Mouse (Mus musculus) macrophage (primary cell): ENCODE results near the gene Aplp2. TPM values are rescaled to one million over a fixed set of nuclear protein-coding genes. Genes with fewer than 3 reads are reported as not detected.

ENCODE experiments used
- H3K27ac ChIP-seq: fragments of 350-480 bp; formaldehyde crosslinking; 2 replicates; pipeline ENCODE4 v1.9.0; 2021
- H3K36me3 ChIP-seq: fragments of 350-480 bp; formaldehyde crosslinking; 2 replicates; pipeline ENCODE4 v1.9.0; 2021; ENCODE audit errors: inconsistent target
- H3K4me3 ChIP-seq: fragments of 350-480 bp; formaldehyde crosslinking; 2 replicates; pipeline ENCODE4 v1.9.0; 2021; ENCODE audit errors: inconsistent target
- H3K79me2 ChIP-seq: fragments of 350-480 bp; formaldehyde crosslinking; 2 replicates; pipeline ENCODE4 v1.9.0; 2021; ENCODE audit errors: inconsistent target
- WGBS: methylation state at CpG from one replicate; pipeline ENCODE4 v1.1.7; 2026; ENCODE audit warnings: inconsistent platforms; ENCODE audit not compliant: missing documents; 5-methylcytosine and 5-hydroxymethylcytosine counted together
- polyA plus RNA-seq: library from polyadenylated mRNA; stranded (reverse); fragments of 250-400 nt; gene quantifications from 3 replicates; pipeline ENCODE4 v1.2.4, GENCODE M21; 2018; ENCODE audit warnings: inconsistent platforms
- total RNA-seq, 78 experiments: library from RNA; depleted of rRNA; stranded (reverse); fragments of 250-400 nt; gene quantifications; 1 replicate in 9 of 78; 2 replicates in 24 of 78; 3 replicates in 43 of 78; 4 replicates in 2 of 78; pipeline ENCODE4 v1.2.4; 2018; ENCODE audit warnings: inconsistent platforms in 56 of 78

Gene Aplp2
- total RNA-seq (2018; cell fraction: chromatin; rRNA removed), result 100 to 1,000 TPM; 101 to 757 (median 226) TPM
- 1,000 to 10,000 TPM in 1 of 26 experiments, 100 to 1,000 TPM in 25; 168 to 1,050 (median 432) TPM for total RNA-seq (2018; cell fraction: cytosol; rRNA removed)
- total RNA-seq (2018; cell fraction: nucleus; rRNA removed), result 1,000 to 10,000 TPM in 5 of 26 experiments, 100 to 1,000 TPM in 21; 283 to 1,667 (median 734) TPM
- polyA plus RNA-seq, result 523 to 1,267 TPM (median 707 TPM) in 3 replicates

DNA sequence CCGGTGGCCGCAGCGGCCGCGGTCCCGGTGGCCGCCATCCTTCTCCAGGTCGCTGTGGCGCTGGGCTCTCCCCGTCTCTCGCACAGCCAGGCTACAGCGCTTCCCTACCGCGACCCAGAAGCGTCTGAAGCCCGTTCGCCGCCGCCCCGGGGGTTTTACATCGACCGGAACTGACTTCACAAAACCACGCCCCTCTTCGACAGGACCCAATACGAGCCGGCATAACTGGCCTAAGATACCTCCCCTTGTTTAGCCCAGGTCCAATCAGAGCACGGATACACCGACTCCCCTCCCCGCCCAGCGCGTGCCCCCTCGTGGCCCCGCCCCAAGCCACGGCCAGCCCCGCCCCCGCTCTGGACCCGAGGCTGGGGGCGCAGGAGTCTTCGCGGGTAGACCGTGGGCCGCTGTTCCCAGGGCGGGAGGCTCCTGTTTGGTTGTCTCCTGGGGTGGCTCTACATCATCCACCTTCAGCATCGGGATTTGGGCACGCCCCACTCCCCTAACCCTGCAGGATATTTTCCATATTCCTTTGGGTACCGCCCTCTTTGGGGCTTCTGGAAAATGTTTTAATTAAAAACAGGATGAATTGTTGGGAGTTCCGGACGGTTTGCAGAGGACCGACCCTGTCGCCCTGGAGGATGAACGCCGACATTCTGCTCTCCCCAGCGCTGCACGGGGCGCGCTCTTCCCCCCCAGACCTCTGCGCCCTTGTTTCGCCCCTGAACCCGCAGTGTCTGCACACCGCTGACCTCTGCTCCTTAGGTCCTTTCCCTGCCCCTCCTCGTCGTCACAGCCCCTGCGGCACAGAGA is at the start of gene Aplp2:
TSS of gene Aplp2 (minus strand) at position 126 of the 810 bp plus-strand sequence.
- H3K27ac ChIP-seq, result no peak within 1 kb of the TSS
- peaks cover 41% of the 10 kb centered on the region for H3K79me2 ChIP-seq
- peak within 1 kb of the TSS; percentile 54 for H3K4me3 ChIP-seq
- no peaks in the 10 kb centered on the region for H3K36me3 ChIP-seq
- 2% methylated on average over 53 of the region's 63 CpGs for WGBS

DNA sequence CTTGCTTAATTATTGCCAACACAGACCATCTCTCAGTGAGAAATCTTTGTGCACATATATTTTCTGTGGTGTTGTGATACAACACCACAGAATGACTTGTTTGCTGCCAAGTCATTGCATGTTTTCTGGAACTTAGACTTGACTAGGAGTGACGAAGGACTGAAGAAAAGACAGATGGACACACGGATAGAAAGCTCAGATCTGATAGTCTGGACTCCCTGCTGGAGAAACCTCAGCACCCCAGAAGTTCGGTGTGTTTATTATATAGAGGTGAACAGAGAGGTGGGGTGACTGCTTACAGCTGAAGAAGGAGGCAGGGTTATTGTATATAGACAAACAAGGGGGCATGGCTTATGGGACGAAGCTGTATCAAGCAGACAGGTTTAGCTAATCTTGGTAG is 48.6 kb upstream of the Aplp2 start:
- WGBS, result 98% methylated on average over 4 of the region's 4 CpGs
- Histone ChIP-seq H3K4me3 (no peak overlapping the region), H3K36me3 (no peaks in the 10 kb centered on the region), H3K27ac (no peak overlapping the region), H3K79me2 (no peaks in the 10 kb centered on the region)

GRCm38 (mm10) chr9:31258237-31258636 is 46.6 kb upstream of the Aplp2 start:
- Histone ChIP-seq H3K36me3 (no peaks in the 10 kb centered on the region), H3K27ac (no peak overlapping the region), H3K4me3 (no peak overlapping the region), H3K79me2 (no peaks in the 10 kb centered on the region)
- 92% methylated on average over 3 of the region's 3 CpGs for WGBS

GRCm38 (mm10) chr9:31255953-31256352 is 44.3 kb upstream of the Aplp2 start:
- no peaks in the 10 kb centered on the region for H3K79me2 ChIP-seq
- 92% methylated on average over 7 of the region's 7 CpGs for WGBS
- H3K4me3 ChIP-seq, result no peak overlapping the region
- H3K36me3 ChIP-seq, result no peaks in the 10 kb centered on the region
- H3K27ac ChIP-seq, result no peak overlapping the region

DNA sequence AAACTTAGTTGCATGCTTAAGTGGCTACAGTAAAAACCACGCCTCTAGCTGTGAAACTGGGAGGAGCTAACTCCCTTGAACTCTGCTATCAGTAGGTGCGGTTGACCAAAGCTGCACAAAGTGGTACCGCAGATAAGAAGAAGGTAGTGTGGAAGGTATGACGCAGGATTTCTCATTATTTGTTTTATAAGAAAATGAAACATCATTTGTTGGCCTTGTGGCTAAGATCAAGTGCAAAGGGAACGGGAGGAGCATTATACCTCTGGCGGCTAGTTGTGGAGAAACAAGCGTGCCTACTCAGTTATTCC is 43.0 kb upstream of the Aplp2 start:
- H3K27ac ChIP-seq, result no peak overlapping the region
- H3K79me2 ChIP-seq, result no peaks in the 10 kb centered on the region
- no peak overlapping the region for H3K4me3 ChIP-seq
- 74% methylated on average over 7 of the region's 7 CpGs for WGBS
- no peaks in the 10 kb centered on the region for H3K36me3 ChIP-seq

DNA sequence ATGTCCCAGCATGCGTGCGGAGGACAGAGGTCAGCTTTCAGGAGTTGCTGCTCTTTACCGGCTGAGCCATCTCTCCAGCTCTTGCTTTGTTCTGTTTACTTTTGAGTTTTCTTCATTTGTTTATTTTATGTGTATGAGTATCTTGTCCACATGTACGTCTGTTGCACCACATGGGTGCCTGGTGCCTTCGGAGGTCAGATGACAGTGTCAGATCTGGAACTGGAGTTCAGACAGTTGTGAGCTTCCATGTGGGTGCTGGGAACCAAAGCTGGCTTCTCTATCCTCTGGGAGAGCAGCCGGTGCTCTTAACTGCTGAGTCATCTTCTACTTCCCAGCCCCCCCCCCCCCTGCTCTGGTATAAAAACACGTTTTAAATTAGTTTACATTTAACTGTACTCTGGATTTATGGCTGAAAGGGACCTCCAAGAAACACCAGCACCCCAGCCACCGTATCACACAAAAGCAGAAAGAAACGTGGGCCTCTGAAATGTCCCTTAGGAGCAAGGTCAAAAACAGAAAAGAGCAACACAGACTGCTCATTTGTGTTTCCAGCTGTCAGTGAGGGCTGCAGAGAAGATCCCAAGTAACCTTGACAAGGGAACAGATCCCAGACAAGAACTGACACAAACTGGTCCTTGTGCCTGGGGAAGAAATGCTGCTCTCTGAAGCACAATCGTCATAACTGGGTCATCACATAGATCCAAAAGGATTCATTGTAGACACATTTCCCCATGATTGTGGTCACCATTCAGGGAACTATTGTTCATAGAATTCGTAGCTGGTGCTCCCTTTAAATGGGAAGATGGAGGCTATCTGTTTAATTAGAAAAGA is 42.5 kb upstream of the Aplp2 start:
- Histone ChIP-seq H3K27ac (no peak overlapping the region), H3K36me3 (no peaks in the 10 kb centered on the region), H3K79me2 (no peaks in the 10 kb centered on the region), H3K4me3 (no peak overlapping the region)
- 68% methylated on average over 11 of the region's 11 CpGs for WGBS

- 13% methylated on average over 10 of the region's 10 CpGs for WGBS
- no peak overlapping the region for H3K27ac ChIP-seq
- no peaks in the 10 kb centered on the region for H3K36me3 ChIP-seq
- H3K4me3 ChIP-seq, result no peak overlapping the region
- no peaks in the 10 kb centered on the region for H3K79me2 ChIP-seq
Measured at GRCm38 (mm10) chr9:31253311-31253734, 41.7 kb upstream of the Aplp2 start.

DNA sequence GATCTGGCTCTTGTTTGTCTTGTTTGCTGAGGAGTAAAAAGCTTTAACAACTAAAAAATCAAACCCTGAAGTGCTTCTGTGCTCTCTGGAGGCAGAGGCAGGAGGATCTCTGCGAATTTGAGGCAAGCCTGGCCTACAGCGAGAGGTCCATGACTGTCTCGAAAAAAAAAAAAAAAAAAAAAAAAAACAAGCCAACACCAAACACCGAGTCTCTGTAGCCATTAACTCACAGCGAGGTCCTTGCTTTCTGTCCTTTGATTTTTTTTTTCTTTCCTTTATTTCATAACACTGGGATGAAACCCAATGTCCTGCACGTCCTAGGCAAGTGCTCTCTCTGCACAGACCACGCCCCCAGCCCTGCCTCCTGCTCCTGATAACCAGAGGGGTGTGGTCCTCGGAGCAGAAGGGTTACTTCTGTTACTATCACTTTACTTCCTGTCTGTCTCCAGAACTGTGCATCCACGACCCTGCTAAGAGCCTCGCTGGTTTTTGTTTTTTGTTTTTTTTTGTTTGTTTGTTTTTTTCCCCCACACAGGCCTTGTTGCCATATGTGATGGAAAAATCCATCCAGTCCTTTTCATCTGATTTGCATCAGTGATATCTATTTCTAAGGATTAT is 40.7 kb upstream of the Aplp2 start:
- no peaks in the 10 kb centered on the region for H3K79me2 ChIP-seq
- no peak overlapping the region for H3K27ac ChIP-seq
- H3K4me3 ChIP-seq, result no peak overlapping the region
- no peaks in the 10 kb centered on the region for H3K36me3 ChIP-seq
- WGBS, result 41% methylated on average over 9 of the region's 10 CpGs

GRCm38 (mm10) chr9:31247447-31248220 is 36.0 kb upstream of the Aplp2 start:
- no peaks in the 10 kb centered on the region for H3K79me2 ChIP-seq
- 25% methylated on average over 8 of the region's 8 CpGs for WGBS
- no peak overlapping the region for H3K4me3 ChIP-seq
- peak overlapping the region; percentile 19; the same call in 1 of the 2 replicates for H3K27ac ChIP-seq
- no peaks in the 10 kb centered on the region for H3K36me3 ChIP-seq

DNA sequence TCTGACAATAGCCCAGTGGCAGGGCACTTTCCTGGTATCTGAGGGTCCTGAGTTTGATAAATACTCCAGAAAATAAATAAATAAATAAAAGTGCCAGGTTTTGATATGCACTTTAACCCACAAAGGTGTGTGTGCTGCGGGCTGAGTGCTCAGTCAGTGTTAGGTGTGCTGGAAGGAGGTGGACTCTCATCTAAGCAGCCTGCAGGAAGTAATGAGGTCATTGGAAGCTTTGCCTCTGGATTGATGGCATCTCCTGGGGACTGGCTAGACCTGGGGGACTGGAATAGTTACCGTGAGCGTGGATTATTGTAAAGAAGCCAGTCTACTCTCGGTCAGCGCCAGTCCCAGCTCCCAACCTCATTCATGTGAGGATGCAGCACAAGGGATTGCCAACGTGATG is 34.8 kb upstream of the Aplp2 start:
- Histone ChIP-seq H3K27ac (no peak overlapping the region), H3K4me3 (no peak overlapping the region), H3K79me2 (no peaks in the 10 kb centered on the region), H3K36me3 (no peaks in the 10 kb centered on the region)
- WGBS, result 90% methylated on average over 6 of the region's 6 CpGs

DNA sequence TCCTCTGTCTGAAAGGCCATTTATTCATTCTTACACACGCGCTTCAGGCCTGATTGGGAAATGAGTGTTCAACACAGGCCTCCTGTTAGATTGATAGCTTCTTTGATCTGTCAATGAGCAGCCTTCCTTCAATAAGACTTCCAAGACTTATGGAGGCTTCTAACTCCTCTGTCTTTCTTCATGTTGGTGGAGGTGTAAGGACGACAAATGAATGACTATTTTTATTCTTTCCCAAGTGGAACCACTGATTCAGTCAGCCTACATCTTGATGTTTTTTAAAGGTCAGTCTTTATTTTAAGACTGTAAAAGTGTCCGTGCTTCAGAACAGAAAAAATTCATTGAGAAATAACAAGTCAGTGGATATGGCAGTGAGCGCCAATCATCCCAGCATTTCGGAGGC is 33.4 kb upstream of the Aplp2 start:
- no peaks in the 10 kb centered on the region for H3K36me3 ChIP-seq
- H3K4me3 ChIP-seq, result no peak overlapping the region
- H3K79me2 ChIP-seq, result no peaks in the 10 kb centered on the region
- H3K27ac ChIP-seq, result no peak overlapping the region
- WGBS, result 92% methylated on average over 6 of the region's 6 CpGs

DNA sequence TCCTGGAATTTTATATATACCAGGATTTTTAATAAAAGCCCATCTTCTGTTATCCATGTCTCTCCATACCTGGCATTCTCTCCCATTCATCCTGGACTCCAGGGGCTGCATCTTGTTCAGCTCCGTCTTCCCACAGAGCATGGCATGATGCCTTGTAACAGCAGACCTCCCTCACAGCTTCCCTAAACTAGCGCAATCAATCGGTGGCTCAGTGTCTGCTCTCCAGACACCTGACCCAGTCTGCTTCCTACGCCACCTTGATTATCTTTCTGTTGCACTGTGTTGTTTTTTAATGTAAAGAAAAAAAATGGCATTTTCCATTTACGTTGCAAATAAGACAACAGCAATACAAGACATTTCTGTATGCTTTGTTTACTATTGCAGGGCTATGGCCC is 32.3 kb upstream of the Aplp2 start:
- Histone ChIP-seq H3K36me3 (no peaks in the 10 kb centered on the region), H3K27ac (no peak overlapping the region), H3K4me3 (no peak overlapping the region), H3K79me2 (no peaks in the 10 kb centered on the region)
- WGBS, result 70% methylated on average over 5 of the region's 5 CpGs

DNA sequence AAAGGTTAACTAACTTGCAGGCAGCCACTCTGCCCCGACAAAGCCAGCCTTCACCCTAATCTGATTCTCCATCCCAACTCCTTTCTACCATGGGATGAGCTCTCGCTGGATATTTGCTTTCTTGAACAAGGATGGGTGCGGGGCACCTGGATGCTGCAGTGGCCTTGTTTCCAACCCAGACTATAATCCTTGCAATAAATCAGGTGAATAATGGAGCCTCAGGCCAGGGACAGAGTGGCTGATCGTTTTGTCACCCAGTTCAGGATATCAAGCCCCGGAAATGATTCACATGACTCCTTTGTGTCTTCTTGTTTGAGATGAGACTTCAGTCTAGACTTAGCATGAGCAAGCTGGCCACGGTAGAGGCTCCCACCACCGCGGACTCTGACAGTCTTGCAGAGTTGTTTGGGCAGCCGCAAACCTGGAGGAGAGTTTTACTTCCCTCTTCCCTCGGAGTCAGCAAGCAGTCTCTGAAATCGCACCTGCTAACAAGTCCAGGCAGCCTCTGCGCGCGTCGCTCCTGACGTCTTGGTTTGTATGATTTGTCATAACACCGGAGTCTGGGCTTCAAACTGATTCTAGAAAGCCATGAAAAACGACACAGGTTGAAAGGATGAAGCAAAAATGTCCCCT is 31.8 kb upstream of the Aplp2 start:
- Histone ChIP-seq H3K36me3 (no peaks in the 10 kb centered on the region), H3K4me3 (no peak overlapping the region), H3K27ac (no peak overlapping the region), H3K79me2 (no peaks in the 10 kb centered on the region)
- 23% methylated on average over 18 of the region's 18 CpGs for WGBS
